Mouse (Mus musculus) lung, embryonic 16.5 days (tissue): ENCODE measurements around the gene Bag5. TPM values are rescaled to one million over a fixed set of nuclear protein-coding genes. Genes with fewer than 3 reads are reported as not detected.
"Not testable (repeated sequence)": the region's sequence is repeated elsewhere in the genome, so short reads cannot be mapped to it uniquely, and the experiment has no call there.

Experiments used
- ATAC-seq: fragments of 200-750 bp; cut with Nextera tagmentation; 2 replicates; pipeline ENCODE4 v1.8.0; 2017; ENCODE audit warnings: low read depth, mild to moderate bottlenecking, moderate library complexity
- H3K27ac ChIP-seq: fragments of 300-500 bp; sonication (generic); 2 replicates; pipeline ENCODE4 v1.5.1; 2014; ENCODE audit warnings: mild to moderate bottlenecking, control low read depth, low read length
- H3K27me3 ChIP-seq: fragments of 300-500 bp; sonication (generic); 2 replicates; pipeline ENCODE4 v1.6.1; 2014; ENCODE audit warnings: low read depth, low read length, mixed read lengths; ENCODE audit not compliant: control insufficient read depth, insufficient read depth
- H3K36me3 ChIP-seq: fragments of 300-500 bp; sonication (generic); 2 replicates; pipeline ENCODE4 v1.6.1; 2014; ENCODE audit warnings: low read length; ENCODE audit not compliant: control insufficient read depth, insufficient read depth
- H3K4me1 ChIP-seq: fragments of 300-500 bp; sonication (generic); replicated peaks from 2 replicates; pipeline ENCODE4 v1.6.1; 2014; ENCODE audit warnings: low read length, mixed read lengths; ENCODE audit not compliant: control insufficient read depth, insufficient read depth
- H3K4me2 ChIP-seq: fragments of 300-500 bp; sonication (generic); 2 replicates; pipeline ENCODE4 v1.6.1; 2014; ENCODE audit warnings: low read depth, low read length, control low read depth
- H3K4me3 ChIP-seq: fragments of 300-500 bp; sonication (generic); 2 replicates; pipeline ENCODE4 v1.5.1; 2014; ENCODE audit warnings: mild to moderate bottlenecking, low read length, control low read depth
- H3K9ac ChIP-seq: fragments of 300-500 bp; sonication (generic); 2 replicates; pipeline ENCODE4 v1.6.1; 2014; ENCODE audit warnings: low read length, control low read depth
- H3K9me3 ChIP-seq: fragments of 300-500 bp; sonication (generic); 2 replicates; pipeline ENCODE4 v1.6.1; 2016; ENCODE audit warnings: low read length; ENCODE audit not compliant: control insufficient read depth
- whole genome bisulfite sequencing: fragments of 180-500 bp; shearing (Covaris S2); extraction: QIAGEN DNeasy Blood & Tissue Kit; methylation state at CpG from one replicate; pipeline ENCODE4 v1.1.7; 2014; 5-methylcytosine and 5-hydroxymethylcytosine counted together
- polyA plus RNA-seq: library from polyadenylated mRNA; unstranded; fragments of >200 nt; fragmentation: Nextera tagmentation; extraction: Ambion mirVana; gene quantifications from 2 replicates; pipeline ENCODE4 v1.2.1, GENCODE M21; 2015

Bag5 gene
- polyA plus RNA-seq, 1 experiment from 2014 or later: 50.2 TPM

DNA sequence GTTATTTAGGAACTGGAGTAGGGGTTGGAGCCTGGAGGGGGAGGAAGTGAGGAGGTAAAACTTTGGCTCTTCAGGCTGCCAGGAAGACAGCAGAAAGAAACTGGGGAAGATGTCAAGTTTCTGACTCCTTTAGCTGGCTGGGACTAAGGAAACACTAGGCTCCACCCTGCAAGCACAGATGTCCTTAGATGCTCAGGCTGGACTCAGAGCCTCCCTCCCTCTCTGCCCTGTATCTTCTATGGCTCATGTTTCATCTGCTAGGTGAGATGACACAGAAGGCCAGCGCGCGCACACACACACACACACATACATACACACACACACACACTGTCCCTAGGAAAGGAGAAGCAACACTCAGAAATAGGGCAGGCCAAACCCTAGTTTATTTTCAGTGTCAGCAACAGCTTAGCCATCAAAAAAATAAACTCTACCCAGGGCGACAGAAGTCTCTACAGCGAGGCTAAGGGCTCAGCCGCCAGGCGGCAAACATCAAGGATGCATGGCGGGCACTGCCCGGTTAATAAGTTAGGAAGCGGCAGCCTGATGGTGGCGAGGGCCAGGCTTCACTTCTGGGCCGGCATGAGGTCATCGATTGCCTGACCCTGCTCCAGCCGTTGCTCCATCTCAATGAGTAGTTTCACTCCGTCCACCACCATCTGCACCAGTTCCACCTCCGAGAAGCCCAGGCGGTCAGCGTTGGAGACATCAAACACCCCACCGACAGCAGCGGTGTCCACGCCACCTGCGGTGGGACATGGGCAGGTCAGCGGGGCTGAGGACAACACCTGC, 43.9 kb downstream of the Bag5 start:
- H3K27ac ChIP-seq: peak overlapping the region; percentile 91
- H3K36me3 ChIP-seq: no peaks in the 10 kb centered on the region
- H3K9me3 ChIP-seq: no peaks in the 10 kb centered on the region
- peak overlapping the region; percentile 66 for H3K9ac ChIP-seq
- 54% methylated on average over 23 of the region's 23 CpGs for WGBS
- peaks cover 36% of the 10 kb centered on the region for H3K27me3 ChIP-seq
- peak overlapping the region; percentile 55 for H3K4me2 ChIP-seq
- peak; percentile 7; the same call in 1 of the 2 replicates for ATAC-seq
- peaks cover 57% of the 10 kb centered on the region for H3K4me1 ChIP-seq
- H3K4me3 ChIP-seq: no peak overlapping the region; the same call in 1 of the 2 replicates

DNA sequence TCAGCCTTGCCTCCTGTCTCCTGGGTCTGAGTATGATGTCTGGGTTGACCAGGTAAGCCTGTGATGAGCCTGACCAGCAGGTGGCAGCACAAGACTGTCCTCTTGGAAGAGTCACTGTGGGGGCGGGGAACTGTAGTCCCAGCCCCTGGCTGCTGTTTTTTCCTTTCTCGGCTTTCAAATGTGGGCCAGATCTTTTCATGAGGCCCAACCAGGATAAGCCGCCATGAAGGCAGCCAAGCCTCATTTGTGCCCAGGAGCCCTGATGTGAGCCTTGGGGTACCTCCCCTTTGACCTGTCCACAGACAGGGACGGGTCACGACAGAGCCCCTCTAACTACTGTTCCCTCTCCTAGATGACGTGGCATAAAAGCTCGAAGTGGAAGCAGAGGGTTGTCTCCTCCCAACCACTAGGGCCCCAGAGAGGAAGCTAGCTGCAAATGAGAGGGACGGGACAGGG, 44.6 kb downstream of the Bag5 start:
- Histone ChIP-seq H3K9ac (peak overlapping the region; percentile 66), H3K27ac (peak overlapping the region; percentile 91), H3K27me3 (peaks cover 29% of the 10 kb centered on the region), H3K4me2 (peak overlapping the region; percentile 55), H3K4me3 (peak overlapping the region; percentile 33), H3K36me3 (no peaks in the 10 kb centered on the region), H3K9me3 (no peaks in the 10 kb centered on the region), H3K4me1 (peaks cover 64% of the 10 kb centered on the region)
- WGBS: 2% methylated on average over 8 of the region's 8 CpGs
- ATAC-seq: peak; percentile 57

DNA sequence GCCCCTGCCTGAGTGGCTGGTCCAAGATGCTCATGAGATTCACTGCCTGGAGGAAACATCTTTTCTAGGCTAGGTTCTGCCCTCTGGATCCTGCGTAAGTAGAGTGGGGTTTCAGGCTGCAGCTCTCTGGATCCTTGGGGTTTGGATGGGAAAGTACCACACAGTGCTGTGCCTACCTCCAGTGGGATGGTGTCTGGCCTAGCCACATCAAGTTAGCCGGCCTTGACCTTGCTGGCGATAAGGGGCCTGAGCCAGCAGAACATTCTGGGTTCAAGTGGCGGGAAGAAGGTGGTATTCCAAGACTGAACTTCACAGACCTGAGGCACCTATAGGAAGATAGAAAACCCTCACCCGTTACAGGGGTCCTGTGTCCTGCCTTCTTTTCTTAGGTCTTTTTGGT, 45.6 kb downstream of the Bag5 start:
- Histone ChIP-seq H3K27me3 (peaks cover 18% of the 10 kb centered on the region), H3K9me3 (no peaks in the 10 kb centered on the region), H3K9ac (no peak overlapping the region), H3K36me3 (no peaks in the 10 kb centered on the region), H3K27ac (no peak overlapping the region), H3K4me2 (no peak overlapping the region), H3K4me3 (no peak overlapping the region), H3K4me1 (peaks cover 63% of the 10 kb centered on the region)
- 82% methylated on average over 5 of the region's 5 CpGs for WGBS
- ATAC-seq: no peak

DNA sequence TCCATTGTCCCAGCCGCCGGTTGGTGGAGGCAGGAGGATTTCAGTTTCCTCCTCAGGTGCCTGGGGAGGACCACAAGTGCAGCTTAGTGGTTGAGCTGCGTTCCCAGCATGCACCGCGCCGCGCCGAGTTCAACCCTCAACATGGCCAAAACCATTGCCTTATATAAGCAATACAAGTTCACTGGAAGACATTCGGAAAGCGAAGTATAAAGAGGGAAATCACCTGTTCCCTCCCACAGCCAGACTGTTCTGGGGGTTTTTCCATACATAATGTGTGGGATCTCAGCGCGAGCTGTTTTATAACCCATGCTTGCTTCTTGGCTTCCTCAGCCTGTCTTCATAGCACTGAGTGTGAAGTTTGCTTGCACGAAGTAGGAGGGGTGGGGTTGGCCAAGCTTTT, 46.7 kb downstream of the Bag5 start:
- Histone ChIP-seq H3K36me3 (no peaks in the 10 kb centered on the region), H3K27ac (no peak overlapping the region), H3K9me3 (no peaks in the 10 kb centered on the region), H3K4me1 (peaks cover 53% of the 10 kb centered on the region), H3K9ac (no peak overlapping the region), H3K4me3 (no peak overlapping the region), H3K27me3 (peaks cover 12% of the 10 kb centered on the region; the same call in 1 of the 2 replicates), H3K4me2 (no peak overlapping the region)
- no peak for ATAC-seq
- 76% methylated on average over 13 of the region's 13 CpGs for WGBS

DNA sequence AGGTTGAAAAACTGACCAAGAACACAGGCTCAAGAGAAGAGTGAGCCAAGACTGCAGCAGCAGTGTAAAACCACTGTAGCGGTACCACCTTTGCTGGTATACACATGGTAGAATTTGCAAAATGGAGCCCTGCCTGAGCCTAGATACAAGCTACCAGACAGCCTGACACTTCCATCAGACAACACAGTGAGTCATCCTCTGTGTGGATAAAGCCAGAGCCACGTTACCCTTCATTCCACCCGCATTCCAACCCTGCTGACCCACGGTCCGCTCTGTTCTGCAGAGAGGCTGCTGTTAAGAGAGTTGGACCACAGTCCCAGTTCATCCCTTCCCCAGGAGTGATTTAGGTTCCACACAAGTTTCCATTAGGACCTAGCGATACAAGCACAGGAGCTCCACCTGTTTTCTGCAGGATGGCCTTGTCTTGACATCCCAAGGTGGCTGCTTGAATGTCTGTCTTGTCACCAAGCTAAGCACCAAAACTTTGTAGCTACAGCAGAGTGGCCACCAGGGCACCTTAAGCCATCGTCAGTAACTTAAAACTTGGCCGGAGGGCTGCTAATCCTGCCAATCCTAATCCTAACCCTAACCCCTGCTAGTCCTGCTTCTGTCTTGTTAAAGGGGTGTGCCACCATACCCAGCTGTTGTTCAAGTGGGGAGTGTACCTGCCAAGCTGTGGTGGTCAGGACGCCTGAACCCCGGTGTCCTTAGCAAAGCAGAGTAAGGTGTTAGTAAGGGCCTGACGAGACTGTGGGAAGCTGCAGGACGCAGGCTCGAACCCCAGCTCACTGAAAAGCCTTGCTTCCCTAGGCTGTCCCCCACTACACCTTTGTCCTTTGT, 47.8 kb downstream of the Bag5 start:
- Histone ChIP-seq H3K4me2 (no peak overlapping the region), H3K27ac (peak overlapping the region; percentile 95), H3K9ac (no peak overlapping the region), H3K4me3 (no peak overlapping the region), H3K9me3 (no peaks in the 10 kb centered on the region), H3K27me3 (peaks cover 4% of the 10 kb centered on the region; the same call in 1 of the 2 replicates), H3K4me1 (peaks cover 42% of the 10 kb centered on the region), H3K36me3 (no peaks in the 10 kb centered on the region)
- WGBS: 71% methylated on average over 13 of the region's 13 CpGs
- ATAC-seq: no peak

DNA sequence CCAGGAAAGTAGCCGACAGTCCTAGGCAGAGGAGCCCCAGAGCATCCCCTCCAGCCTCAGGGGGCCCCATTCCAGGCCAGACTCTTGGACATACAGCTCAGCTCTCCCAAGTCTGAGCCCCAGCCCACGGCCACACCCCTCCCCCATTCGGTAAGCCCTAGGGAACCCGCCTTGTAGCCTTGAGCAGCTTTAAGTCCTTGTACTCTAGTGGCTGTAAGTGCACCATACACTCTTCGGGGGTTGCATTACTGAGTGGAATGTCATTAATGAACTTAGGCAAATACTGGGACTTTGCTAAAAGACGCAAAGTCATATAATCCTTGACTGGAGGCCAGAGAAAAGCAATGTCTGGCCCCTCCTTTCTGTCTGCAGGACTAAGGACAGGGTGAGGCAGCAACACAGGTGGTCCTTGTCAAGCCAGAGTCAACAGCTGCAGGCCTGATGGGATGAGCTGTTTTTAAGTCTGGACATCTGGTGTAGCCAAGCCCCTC, 48.9 kb downstream of the Bag5 start:
- Histone ChIP-seq H3K9ac (no peak overlapping the region), H3K27me3 (no peaks in the 10 kb centered on the region), H3K27ac (peak overlapping the region; percentile 95), H3K4me2 (peak overlapping the region; percentile 25), H3K36me3 (peaks cover under 1% of the 10 kb centered on the region; the same call in 1 of the 2 replicates), H3K4me1 (peaks cover 34% of the 10 kb centered on the region), H3K9me3 (no peaks in the 10 kb centered on the region), H3K4me3 (no peak overlapping the region)
- ATAC-seq: peak; percentile 86
- 14% methylated on average over 6 of the region's 6 CpGs for WGBS

DNA sequence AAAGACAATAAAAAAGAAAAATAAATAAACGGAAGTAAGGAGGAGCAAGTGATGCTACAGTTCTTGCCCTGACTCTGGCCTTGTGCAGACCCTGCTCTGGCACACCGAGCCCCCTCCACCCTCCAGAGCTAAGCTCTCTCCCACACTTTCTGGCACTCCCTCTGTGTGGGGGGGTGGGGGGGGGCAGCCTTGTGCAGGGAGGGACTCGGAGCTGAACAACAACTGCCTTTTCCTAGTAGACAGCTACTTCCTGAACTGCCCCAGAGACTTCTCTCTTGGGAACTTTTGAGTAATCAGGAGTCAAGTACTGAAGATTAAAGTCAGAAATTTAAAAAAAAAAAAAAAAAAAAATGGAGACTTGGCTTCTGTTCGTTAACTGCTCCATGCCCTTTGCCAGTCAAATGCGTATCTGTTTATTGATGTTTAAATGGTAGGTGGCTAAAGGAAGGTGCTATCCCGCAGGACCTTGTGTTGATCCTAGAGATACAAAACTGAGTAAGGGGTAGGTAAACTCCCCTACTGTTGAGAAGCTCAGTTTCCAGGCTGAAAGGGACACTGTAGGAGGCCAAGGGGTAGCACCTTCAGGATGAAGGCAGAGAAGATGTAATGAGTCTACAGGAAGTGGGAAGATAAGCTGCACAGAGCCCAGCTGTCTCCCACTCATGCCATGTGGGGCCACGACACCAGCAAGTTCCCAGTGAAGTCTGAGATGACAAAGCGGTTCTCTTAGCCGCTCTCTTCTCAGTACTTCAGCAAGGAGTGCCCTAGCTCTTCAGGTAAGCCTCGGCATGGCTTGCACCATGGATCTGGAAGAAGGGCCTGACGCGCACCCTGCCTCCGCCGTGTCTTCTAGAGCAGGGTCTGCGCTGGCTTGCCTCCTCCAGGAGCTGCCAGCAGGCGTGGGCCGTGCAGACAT, 49.6 kb downstream of the Bag5 start:
- no peaks in the 10 kb centered on the region for H3K9me3 ChIP-seq
- H3K4me3 ChIP-seq: no peak overlapping the region
- peaks cover 2% of the 10 kb centered on the region; the same call in 1 of the 2 replicates for H3K36me3 ChIP-seq
- H3K4me1 ChIP-seq: peaks cover 27% of the 10 kb centered on the region
- no peaks in the 10 kb centered on the region for H3K27me3 ChIP-seq
- H3K4me2 ChIP-seq: peak overlapping the region; percentile 25
- peak; percentile 34 for ATAC-seq
- 21% methylated on average over 17 of the region's 17 CpGs for WGBS
- peak overlapping the region; percentile 95 for H3K27ac ChIP-seq
- no peak overlapping the region for H3K9ac ChIP-seq

DNA sequence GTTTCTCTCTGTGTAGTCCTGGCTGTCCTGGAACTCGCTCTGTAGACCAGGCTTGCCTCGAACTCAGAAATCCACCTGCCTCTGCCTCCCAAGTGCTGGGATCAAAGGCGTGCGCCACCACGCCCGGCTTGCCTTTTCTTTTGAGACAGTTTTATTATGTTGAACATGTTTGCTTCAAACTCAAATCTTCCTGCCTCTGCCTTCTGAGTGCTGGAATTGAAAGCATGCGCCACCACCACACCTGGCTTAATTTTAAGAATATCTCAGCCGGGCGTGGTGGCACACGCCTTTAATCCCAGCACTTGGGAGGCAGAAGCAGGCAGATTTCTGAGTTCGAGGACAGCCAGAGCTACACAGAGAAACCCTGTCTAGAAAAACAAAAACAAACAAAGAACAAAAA, 51.5 kb downstream of the Bag5 start:
- 98% methylated on average over 11 of the region's 11 CpGs for WGBS
- not testable (repeated sequence) for H3K4me2 ChIP-seq, H3K4me3 ChIP-seq, H3K36me3 ChIP-seq, H3K27ac ChIP-seq, ATAC-seq, H3K9me3 ChIP-seq, H3K9ac ChIP-seq, H3K27me3 ChIP-seq
- H3K4me1 ChIP-seq: peaks cover 26% of the 10 kb centered on the region
